ENCODE assay signal across 23 mouse cellular contexts in the genomic region with DNA sequence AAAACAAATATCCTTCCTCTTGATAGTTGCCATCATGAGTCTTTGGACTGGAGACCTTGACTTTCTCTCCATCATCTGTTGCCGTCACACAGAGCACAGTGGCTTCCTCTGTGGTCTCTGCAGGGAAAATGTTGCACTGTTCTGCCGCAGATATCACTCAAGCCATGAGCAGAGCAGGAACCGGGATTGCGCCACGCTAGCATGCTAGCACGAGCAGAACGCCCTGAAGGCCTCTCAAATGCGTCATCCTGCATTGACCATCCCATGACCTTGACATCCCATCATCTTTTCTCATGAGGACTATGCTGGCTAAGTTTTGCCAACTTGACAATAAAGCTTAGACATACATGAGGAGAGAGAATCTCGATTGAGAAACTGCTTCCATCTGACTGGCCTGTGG.
DNase-seq lines count a peak whose midpoint lies in the region; ATAC-seq lines count a peak whose summit lies in the region.
"Had no signal": no experiment of that assay in that cellular context is flagged by ENCODE, and none has a peak within 500 bp of the region (broad histone marks: within the 10 kb centered on the region; RNA-seq: fewer than 3 reads in every experiment).

No protein-coding gene starts in this region.

- H3K4me1 ChIP-seq in hindbrain, embryonic 10.5 days (replicated peaks) = no peaks in the 10 kb centered on the region
- H3K4me1 ChIP-seq in forebrain, embryonic 12.5 days = no peaks in the 10 kb centered on the region
- H3K4me1 ChIP-seq: embryonic facial prominence, embryonic 12.5 days; hindbrain, embryonic 12.5 days; limb, embryonic 15.5 days had no signal

- no peak overlapping the region for H3K9ac ChIP-seq in forebrain, embryonic 12.5 days
- H3K9ac ChIP-seq: embryonic facial prominence, embryonic 12.5 days; hindbrain, embryonic 12.5 days; limb, embryonic 15.5 days; lung, embryonic 14.5 days had no signal

- H3K36me3 ChIP-seq in hindbrain, embryonic 10.5 days = no peaks in the 10 kb centered on the region
- H3K36me3 ChIP-seq in forebrain, embryonic 12.5 days (replicated peaks) = no peaks in the 10 kb centered on the region
- H3K36me3 ChIP-seq: embryonic facial prominence, embryonic 12.5 days; hindbrain, embryonic 12.5 days; limb, embryonic 15.5 days had no signal

- no peak overlapping the region for H3K4me2 ChIP-seq in forebrain, embryonic 12.5 days
- H3K4me2 ChIP-seq: embryonic facial prominence, embryonic 12.5 days; hindbrain, embryonic 12.5 days; limb, embryonic 15.5 days; lung, embryonic 14.5 days had no signal

- H3K9me3 ChIP-seq in hindbrain, embryonic 10.5 days = no peaks in the 10 kb centered on the region
- H3K9me3 ChIP-seq in forebrain, embryonic 12.5 days = no peaks in the 10 kb centered on the region
- H3K9me3 ChIP-seq: embryonic facial prominence, embryonic 12.5 days; hindbrain, embryonic 12.5 days; limb, embryonic 15.5 days had no signal

- no peak overlapping the region for H3K27ac ChIP-seq in hindbrain, embryonic 10.5 days
- no peak overlapping the region for H3K27ac ChIP-seq in forebrain, embryonic 12.5 days
- H3K27ac ChIP-seq: embryonic facial prominence, embryonic 12.5 days; hindbrain, embryonic 12.5 days; layer of hippocampus, adult 2 months; limb, embryonic 15.5 days had no signal

- peak; percentile 99 for ATAC-seq in megakaryocyte, adult 5-6 weeks (ENCODE audit: poor library complexity, severe bottlenecking)
- no peak for ATAC-seq in forebrain, embryonic 12.5 days (ENCODE audit: low FRiP score)
- ATAC-seq: forebrain, embryonic 14.5 days; inflammation-experienced regulatory T-cells, adult 6 months; midbrain, embryonic 16.5 days had no signal

- peak; percentile 25 for DNase-seq in adrenal gland, adult 2 months
- no peak for DNase-seq in adrenal gland, postnatal 4 days (ENCODE audit: low spot score in 2 of 2)
- peak; percentile 32 to 72 for DNase-seq in spleen, postnatal 4 days (ENCODE audit: low spot score in 2 of 2)
- DNase-seq in spleen, adult 18-20 months = no peak
- DNase-seq in hindbrain, embryonic 10.5 days (ENCODE audit: low spot score) = no peak
- no peak for DNase-seq in layer of hippocampus, postnatal 14 days (ENCODE audit: low spot score in 2 of 2)
- DNase-seq: cerebellum, adult 9-11 months; gastrocnemius, postnatal 25 days; kidney, adult 2 months; kidney, postnatal 14 days; lung, embryonic 14.5 days; right cerebral cortex, postnatal 4 days; thymus, postnatal 36 days had no signal

- WGBS in hindbrain, embryonic 10.5 days = 91% methylated on average over 9 of the region's 9 CpGs
- WGBS in forebrain, embryonic 12.5 days = 92% methylated on average over 9 of the region's 9 CpGs

- H3K27me3 ChIP-seq in hindbrain, embryonic 10.5 days (ENCODE audit: insufficient read depth, poor library complexity, severe bottlenecking) = no peaks in the 10 kb centered on the region
- H3K27me3 ChIP-seq in forebrain, embryonic 12.5 days = no peaks in the 10 kb centered on the region
- H3K27me3 ChIP-seq: embryonic facial prominence, embryonic 12.5 days; hindbrain, embryonic 12.5 days; limb, embryonic 15.5 days had no signal

- H3K4me3 ChIP-seq in hindbrain, embryonic 10.5 days = no peak overlapping the region
- no peak overlapping the region for H3K4me3 ChIP-seq in forebrain, embryonic 12.5 days (replicated peaks)
- H3K4me3 ChIP-seq: embryonic facial prominence, embryonic 12.5 days; erythroblast, embryonic 14.5 days; hindbrain, embryonic 12.5 days; layer of hippocampus, adult 2 months; limb, embryonic 15.5 days had no signal

Comparison
In these comparisons a context has a peak if more than half of its experiments do, and no peak if none do; other contexts are left out.
1. DNase-seq: peak in adrenal gland, adult 2 months (single experiment) and spleen, postnatal 4 days (2 of 2); none in adrenal gland, postnatal 4 days (0 of 2), spleen, adult 18-20 months (0 of 2), hindbrain, embryonic 10.5 days (single experiment) and layer of hippocampus, postnatal 14 days (0 of 2).